Mouse (Mus musculus) telencephalon, adult 2 months (tissue): Measurements from ENCODE around the gene Tnfrsf1a.
A peak's percentile ranks its signal among the peaks of the same experiment; 100 is the strongest.

ENCODE experiments used
- DNase-seq: peaks from one replicate; pipeline ENCODE4 v3.0.0-alpha.2; 2011; ENCODE audit warnings: low read depth, low spot score

Tnfrsf1a gene

GRCm38 (mm10) chr6:125323547-125323946 is 25.6 kb upstream of the Tnfrsf1a start:
- DNase-seq = no peak

DNA sequence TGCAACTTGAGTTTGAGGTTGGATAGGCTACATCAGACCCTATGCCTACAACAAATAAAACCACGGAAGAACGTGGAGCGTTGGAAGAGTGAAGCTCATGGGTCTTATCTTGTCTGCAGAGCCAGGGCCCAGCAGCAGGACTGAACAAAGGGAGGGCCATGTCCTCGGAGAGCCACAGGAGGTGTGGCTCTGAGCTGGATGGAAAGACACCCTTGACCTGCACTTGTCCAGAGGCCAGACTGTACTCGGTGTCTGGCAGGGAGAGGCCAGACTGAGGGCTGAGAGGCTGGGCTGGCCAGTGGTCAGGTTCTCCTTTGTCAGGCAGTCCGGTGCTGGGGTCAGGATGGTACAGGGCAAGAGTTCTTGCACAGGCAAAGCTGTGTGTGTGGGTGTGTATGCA is 23.8 kb upstream of the Tnfrsf1a start:
- no peak for DNase-seq

- no peak for DNase-seq
Observed at GRCm38 (mm10) chr6:125328243-125328642, 20.9 kb upstream of the Tnfrsf1a start.

DNA sequence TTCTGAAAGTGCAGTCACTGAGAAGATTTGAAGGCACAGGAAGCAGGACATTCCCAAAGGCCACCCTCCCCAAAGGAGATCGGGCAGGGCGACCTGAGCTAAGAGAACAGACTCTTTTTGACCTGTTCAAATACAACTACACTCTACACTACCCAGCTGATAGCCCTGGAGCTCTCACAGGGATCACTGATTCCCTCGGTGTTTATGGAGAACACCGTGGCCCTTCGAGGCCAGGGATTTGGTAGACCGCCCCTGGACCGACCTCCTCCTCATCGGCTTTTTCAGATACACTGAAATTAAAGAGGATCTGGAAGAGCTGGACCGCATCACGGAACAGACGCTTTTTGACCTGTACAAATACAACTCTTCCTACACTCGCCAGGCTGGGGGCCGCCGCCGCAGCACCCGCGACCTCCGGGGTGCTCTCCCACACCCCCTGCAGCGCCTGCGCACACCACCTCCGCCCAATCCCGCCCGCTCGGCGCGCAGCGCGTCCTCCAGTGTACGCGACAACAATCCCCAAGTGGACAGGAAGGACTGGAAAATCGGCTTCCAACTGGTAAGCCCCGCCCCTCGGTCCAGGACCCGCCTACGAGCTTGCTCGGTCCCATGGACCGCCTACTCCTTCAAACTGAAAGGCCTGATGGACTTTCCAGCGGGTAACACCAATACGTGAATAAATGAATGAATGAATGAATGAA is 18.4 kb upstream of the Tnfrsf1a start:
- DNase-seq = no peak

DNA sequence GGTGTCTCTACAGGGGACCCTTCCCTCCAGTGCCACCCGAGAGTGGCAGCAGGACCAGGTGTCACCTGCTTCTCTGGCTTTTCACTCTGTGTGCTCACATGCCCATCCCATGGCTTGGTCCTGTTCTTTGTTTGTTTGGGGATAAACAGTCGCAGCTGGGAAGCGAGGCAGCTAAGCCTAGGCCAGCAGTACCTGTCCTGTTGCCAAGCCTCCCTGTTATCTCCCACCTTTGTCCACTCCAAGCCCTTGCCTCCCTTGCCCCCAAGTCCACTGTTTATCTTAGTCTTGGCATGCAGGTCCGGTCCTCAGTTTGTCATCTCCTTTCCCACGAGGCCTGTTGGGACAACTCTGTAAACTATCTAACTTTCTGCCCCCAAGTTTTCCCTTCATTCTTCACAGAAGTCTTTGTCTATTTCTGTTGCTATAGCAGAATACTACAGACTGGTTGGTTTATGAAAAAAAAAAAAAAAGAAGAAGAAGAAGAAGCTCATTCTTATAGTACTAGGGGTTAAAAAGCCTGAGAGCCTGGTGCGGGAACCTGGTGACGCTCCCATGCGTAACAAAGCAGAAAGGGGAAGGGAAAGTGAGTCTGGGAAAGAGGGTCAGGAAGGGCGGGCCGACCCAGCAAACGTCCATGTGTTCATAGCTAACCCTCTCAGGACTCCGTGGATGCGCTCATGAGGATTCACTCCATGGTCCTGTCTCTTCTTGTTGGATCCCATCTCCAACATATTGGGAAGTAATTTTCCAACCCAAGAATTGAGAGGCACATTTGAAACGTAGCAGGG is 15.9 kb upstream of the Tnfrsf1a start:
- DNase-seq = no peak

DNA sequence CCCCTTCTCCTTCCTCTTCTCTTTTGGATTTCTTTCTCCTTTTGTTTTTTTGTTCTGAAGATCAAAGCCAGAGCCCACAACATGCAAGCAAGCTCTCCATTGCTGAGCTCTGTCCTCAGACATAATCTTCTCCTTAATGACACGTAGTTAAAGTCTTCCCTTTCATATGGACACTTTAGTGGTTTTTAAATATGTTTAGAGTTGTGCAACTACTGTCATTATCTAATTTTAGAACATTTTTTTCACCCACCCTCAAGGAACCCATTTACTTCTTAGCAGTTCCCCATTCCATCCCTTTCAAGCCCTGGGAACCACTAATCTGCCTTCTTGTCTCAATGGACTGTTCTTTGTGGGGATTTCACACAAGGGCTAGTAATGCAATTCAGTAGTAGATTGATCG is 14.8 kb upstream of the Tnfrsf1a start:
- DNase-seq = no peak

DNA sequence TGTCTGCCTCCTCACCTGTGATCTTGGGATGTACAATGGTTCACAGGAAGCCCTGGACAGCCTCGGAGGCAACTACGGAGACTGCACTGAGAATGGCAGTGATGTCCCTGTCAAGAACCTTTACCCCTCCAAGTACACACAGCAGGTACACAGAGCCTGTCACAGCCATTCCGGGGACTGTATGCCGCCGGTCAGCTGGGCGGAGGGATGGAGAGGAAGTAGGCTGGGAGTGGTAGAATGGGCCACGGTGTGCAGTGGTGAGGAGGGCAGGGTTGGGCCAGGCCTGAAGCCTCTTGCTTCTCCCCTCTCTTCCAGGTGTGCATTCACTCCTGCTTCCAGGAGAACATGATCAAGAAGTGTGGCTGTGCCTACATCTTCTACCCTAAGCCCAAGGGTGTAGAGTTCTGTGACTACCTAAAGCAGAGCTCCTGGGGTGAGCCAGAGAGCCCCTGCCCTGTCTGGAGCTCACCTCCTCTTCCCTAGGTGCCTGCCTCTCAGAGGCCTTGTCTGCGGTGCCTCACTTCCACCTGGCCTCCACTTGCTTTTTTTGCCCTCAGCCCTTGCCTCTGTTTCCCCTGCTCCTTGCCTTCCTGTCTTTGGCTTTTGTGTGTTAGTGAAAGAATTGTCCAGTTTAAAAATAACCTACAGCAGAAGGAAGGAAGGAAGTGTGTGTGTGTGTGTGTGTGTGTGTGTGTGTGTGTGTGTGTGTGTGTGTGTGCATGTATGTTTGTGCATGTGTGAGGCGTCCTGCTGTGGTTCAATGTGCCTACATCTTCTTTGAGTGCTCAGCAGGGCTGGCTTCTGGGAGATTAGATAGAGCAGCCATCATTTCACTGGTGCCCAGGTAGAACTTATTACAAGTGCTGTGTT is 10.1 kb upstream of the Tnfrsf1a start:
- no peak for DNase-seq

DNA sequence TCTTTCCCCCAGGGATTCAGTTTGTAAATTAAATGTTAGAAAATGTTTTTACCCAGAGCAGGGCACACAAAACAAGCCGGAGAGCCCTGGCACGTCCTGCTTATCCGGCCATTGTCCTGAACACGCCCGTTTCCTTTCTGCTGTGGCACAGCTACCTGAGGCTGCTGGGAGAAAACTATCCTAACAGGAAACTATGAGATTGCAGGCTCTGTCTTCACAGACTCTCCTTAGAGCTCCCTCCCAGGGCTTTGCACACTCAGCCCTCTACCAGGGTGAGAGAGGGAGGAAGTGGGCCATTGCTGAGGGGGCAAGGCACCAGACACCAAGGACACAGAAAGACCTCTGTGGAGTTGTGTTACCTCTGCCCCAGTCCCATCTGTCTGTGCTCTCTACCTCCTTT is 8.9 kb upstream of the Tnfrsf1a start:
- DNase-seq = no peak

- no peak for DNase-seq
Observed at GRCm38 (mm10) chr6:125342198-125342597, 7.0 kb upstream of the Tnfrsf1a start.

DNA sequence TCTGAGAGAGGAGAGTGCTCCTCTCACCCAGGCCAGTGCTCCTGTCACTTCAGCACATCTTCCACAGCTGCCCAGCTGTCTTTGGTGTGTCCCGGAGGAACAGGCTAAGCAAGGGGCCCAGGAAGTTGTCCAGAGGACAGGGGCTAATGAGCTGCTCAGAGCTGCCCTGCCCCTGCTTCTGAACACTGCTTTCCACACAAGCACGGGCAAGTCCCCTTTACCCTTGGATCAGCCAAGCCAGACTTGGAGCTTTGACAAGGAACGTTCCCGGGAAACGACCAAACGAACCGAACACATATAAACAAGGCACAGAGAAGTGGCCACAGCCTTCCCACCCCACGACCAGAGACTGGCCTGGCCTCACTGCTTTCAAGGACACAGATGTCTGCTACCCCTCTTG is 5.1 kb upstream of the Tnfrsf1a start:
- no peak for DNase-seq

- DNase-seq = no peak
Observed at GRCm38 (mm10) chr6:125344866-125345265, 4.3 kb upstream of the Tnfrsf1a start.

DNA sequence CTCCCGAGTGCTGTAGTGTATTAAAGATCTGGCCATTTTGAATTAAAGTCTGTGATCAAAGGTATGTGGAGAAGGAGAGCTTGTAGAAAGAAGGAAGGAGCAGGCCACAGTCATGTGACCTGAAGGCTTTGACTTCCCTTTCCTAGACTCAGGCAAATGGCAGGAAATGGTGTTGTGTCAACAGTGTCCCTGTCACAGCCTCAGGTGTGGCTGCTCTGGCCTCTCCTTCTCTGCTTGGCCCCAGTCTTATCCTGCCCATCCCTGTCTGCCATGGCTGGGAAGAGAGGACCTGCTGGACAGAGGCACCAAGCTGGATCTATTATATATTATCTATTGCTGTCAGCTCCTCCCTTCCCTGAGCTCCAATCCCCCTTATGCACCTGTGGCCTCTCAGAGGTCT is 3.5 kb upstream of the Tnfrsf1a start:
- no peak for DNase-seq

DNA sequence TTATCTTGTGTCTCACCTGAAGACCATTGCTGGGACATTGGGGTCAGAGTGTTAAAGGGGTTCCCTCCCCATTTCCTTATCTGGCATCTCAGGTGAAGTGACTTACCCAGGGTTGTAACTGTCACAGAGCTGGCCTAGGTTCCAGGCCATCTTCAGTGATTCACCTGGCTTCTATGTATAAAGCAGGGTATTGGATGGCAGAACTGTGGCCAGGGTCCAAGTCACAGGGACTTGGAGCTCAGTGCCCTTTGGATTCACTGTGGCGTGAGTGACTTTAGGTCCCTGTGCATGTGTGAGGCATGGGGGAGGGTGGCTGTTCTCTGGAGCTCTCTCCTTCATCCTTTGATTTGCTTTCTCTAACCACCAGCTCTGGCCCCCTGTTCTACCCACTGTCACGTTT is 3.1 kb upstream of the Tnfrsf1a start:
- no peak for DNase-seq

DNA sequence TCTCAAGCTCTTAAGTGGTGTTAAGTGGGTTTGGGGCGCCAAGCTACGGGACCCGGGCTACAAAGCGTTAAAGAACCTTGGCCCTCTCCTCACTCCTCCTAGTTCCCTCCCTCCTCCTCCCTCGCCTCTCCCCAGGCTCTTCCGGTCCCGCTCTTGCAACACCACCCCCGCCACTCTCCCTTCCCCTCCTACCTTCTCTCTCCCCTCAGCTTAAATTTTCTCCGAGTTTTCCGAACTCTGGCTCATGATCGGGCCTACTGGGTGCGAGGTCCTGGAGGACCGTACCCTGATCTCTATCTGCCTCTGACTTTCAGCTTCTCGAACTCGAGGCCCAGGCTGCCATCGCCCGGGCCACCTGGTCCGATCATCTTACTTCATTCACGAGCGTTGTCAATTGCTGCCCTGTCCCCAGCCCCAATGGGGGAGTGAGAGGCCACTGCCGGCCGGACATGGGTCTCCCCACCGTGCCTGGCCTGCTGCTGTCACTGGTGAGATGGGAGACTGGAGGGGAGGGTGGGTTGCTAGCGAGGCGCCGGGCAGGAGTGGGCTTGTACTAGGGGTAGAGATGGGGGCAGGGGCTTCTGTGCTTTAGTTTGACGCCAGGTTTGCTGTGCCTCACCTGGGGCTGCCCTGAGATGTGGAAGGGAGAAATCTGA is 541 bp downstream of the Tnfrsf1a start:
- peak; percentile 10 for DNase-seq

GRCm38 (mm10) chr6:125350231-125350994 is 1.3 kb downstream of the Tnfrsf1a start:
- no peak for DNase-seq

GRCm38 (mm10) chr6:125350995-125351324 is 1.8 kb downstream of the Tnfrsf1a start:
- DNase-seq = no peak

DNA sequence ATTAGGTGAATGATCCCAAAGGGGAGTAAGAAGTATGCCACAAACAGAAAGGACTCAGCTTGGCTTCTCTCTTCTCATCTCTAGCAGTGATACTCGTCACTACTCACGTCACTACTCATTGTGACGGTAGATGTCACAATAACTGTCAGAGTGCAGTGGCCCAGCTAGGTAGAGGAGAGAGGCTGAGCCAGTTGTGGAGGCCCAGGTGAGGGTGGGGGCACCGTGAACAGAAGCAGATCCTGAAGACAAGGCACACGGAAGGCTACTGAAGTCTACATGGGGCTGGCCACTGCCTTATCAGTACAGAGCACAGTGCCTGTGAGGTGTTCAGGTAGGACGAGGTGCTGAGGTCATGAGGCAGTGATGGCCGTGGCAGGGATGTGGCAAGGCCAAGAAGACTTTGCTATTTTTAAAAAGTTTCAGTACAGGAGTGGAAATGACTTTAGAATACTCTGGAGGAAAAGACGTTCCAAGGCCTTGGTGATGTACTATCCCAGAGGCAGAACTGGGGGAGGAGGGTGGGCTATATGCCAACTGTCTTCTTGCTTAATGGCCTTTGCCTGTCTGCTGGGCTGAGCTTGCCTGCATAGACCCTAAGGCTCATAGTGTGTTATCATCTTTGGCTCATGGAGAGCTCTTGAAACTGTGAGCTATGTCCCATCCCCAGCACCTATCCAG is 2.3 kb downstream of the Tnfrsf1a start:
- DNase-seq = no peak

DNA sequence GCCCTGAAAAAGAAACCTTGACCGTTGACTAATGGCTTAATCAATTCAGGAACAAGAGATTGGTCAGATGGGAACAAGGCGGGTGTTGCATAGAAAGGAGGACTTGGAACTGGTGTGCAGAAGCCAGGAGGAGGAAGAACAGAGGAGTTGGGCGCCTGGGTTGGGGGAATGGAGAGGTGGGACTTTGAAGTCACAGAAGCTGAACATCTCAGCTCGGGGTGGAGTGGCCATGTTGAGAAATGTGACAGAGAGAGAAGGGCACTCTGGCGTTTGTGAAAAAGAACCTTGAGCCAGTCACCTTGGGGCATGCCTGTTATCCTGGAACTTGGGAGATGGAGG is 2.9 kb downstream of the Tnfrsf1a start:
- no peak for DNase-seq

DNA sequence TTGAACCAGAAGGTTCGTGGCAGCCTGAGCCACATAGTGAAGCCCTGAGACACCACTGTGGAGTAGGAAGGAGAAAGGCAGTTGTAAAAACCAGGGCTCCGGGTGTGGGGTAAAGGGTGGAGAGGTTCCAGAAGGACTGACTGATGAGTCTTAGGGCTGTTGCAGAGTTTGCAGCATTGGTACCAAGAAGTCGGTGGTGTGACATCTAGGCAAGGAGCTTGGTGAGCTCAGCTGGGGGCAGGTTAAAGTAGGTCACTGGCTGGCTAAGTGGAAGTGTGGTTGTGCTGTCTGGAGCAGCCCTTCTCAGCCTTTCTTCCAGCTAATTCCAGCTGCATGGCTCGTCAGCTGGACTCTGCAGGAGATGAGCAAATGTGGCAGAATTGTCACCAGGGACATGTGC is 3.6 kb downstream of the Tnfrsf1a start:
- DNase-seq = no peak

- no peak for DNase-seq
Observed at GRCm38 (mm10) chr6:125353221-125353620, 4.1 kb downstream of the Tnfrsf1a start.

- no peak for DNase-seq
Observed at GRCm38 (mm10) chr6:125353655-125354054, 4.5 kb downstream of the Tnfrsf1a start.
